Mouse (Mus musculus) kidney, embryonic 14.5 days (tissue): Measurements from ENCODE around the gene Tapbpl. TPM values are rescaled to one million over a fixed set of nuclear protein-coding genes. Genes with fewer than 3 reads are reported as not detected.

Experiments used
- ATAC-seq: fragments of 200-750 bp; cut with Nextera tagmentation; 2 replicates; pipeline ENCODE4 v1.8.0; 2017; ENCODE audit warnings: moderate number of reproducible peaks, mild to moderate bottlenecking, moderate TSS enrichment, moderate library complexity; ENCODE audit not compliant: low FRiP score, low TSS enrichment
- H3K27ac ChIP-seq: fragments of 300-500 bp; sonication (generic); 2 replicates; pipeline ENCODE4 v1.5.1; 2014; ENCODE audit warnings: low read depth, mild to moderate bottlenecking, low read length, moderate library complexity, mixed read lengths
- H3K27me3 ChIP-seq: fragments of 300-500 bp; sonication (generic); 2 replicates; pipeline ENCODE4 v1.6.1; 2014; ENCODE audit warnings: mild to moderate bottlenecking, low read length; ENCODE audit not compliant: control insufficient read depth, insufficient read depth
- H3K36me3 ChIP-seq: fragments of 300-500 bp; sonication (generic); 2 replicates; pipeline ENCODE4 v1.6.1; 2014; ENCODE audit warnings: low read length, mixed read lengths; ENCODE audit not compliant: control insufficient read depth, insufficient read depth
- H3K4me1 ChIP-seq: fragments of 300-500 bp; sonication (generic); 2 replicates; pipeline ENCODE4 v1.6.1; 2014; ENCODE audit warnings: low read length, mixed read lengths; ENCODE audit not compliant: control insufficient read depth, insufficient read depth
- H3K4me2 ChIP-seq: fragments of 300-500 bp; sonication (generic); replicated peaks from 2 replicates; pipeline ENCODE4 v1.6.1; 2014; ENCODE audit warnings: low read depth, mild to moderate bottlenecking, low read length
- H3K4me3 ChIP-seq: fragments of 300-500 bp; sonication (generic); 2 replicates; pipeline ENCODE4 v1.5.1; 2014; ENCODE audit warnings: mild to moderate bottlenecking, low read length
- H3K9ac ChIP-seq: fragments of 300-500 bp; sonication (generic); 2 replicates; pipeline ENCODE4 v1.6.1; 2014; ENCODE audit warnings: low read depth, mild to moderate bottlenecking, low read length, moderate library complexity
- H3K9me3 ChIP-seq: fragments of 300-500 bp; sonication (generic); 2 replicates; pipeline ENCODE4 v1.6.1; 2016; ENCODE audit warnings: low read length; ENCODE audit not compliant: control insufficient read depth
- WGBS: fragments of 180-500 bp; shearing (Covaris S2); extraction: QIAGEN DNeasy Blood & Tissue Kit; methylation state at CpG from one replicate; pipeline ENCODE4 v1.1.7; 2014; 5-methylcytosine and 5-hydroxymethylcytosine counted together
- polyA plus RNA-seq: library from polyadenylated mRNA; unstranded; fragments of >200 nt; fragmentation: Nextera tagmentation; extraction: Ambion mirVana; gene quantifications from 2 replicates; pipeline ENCODE4 v1.2.1, GENCODE M21; 2014

Gene Tapbpl
- polyA plus RNA-seq, 1 experiment from 2014 or later = 4.5 TPM

DNA sequence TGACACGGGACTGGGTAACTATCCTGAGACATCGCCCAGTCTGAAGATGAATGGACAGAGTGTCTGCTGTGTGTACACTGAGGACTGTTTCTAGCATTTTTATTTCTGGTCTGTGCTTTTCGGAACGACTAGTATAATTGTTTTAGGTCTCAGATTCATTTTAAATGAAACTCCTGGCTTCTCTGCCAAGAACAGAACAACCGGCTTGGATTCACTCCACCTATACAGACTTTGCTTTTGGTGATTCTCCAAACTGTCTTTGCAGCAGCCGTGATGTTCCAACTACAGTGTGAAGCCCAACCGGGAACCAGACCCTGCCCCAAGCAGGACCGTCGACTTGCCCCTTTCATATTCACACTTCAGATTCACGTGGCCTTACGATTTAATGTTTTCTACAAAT, 13.8 kb downstream of the Tapbpl start:
- Histone ChIP-seq H3K4me2 (no peak overlapping the region), H3K4me1 (no peaks in the 10 kb centered on the region), H3K4me3 (no peak overlapping the region), H3K27me3 (peaks cover 10% of the 10 kb centered on the region), H3K9ac (no peak overlapping the region), H3K27ac (no peak overlapping the region), H3K9me3 (no peaks in the 10 kb centered on the region), H3K36me3 (no peaks in the 10 kb centered on the region)
- 89% methylated on average over 11 of the region's 11 CpGs for WGBS
- no peak for ATAC-seq

GRCm38 (mm10) chr6:125216898-125217297, 14.8 kb downstream of the Tapbpl start:
- Histone ChIP-seq H3K4me1 (no peaks in the 10 kb centered on the region), H3K4me2 (no peak overlapping the region), H3K36me3 (no peaks in the 10 kb centered on the region), H3K4me3 (no peak overlapping the region), H3K9ac (no peak overlapping the region), H3K27ac (no peak overlapping the region), H3K27me3 (peaks cover 10% of the 10 kb centered on the region), H3K9me3 (no peaks in the 10 kb centered on the region)
- WGBS = 74% methylated on average over 2 of the region's 2 CpGs
- ATAC-seq = no peak

GRCm38 (mm10) chr6:125215148-125215954, 16.3 kb downstream of the Tapbpl start, which contains the start of gene Vamp1:
TSS of gene Vamp1 (plus strand) at chr6:125215551.
- H3K9me3 ChIP-seq = no peaks in the 10 kb centered on the region
- H3K9ac ChIP-seq = peak within 1 kb of the TSS; percentile 63
- peak within 1 kb of the TSS; percentile 81 for H3K4me2 ChIP-seq
- peaks cover 10% of the 10 kb centered on the region for H3K27me3 ChIP-seq
- peak within 1 kb of the TSS; percentile 60 for H3K4me3 ChIP-seq
- peak; percentile 97 for ATAC-seq
- H3K36me3 ChIP-seq = no peaks in the 10 kb centered on the region
- H3K4me1 ChIP-seq = no peaks in the 10 kb centered on the region
- H3K27ac ChIP-seq = no peak within 1 kb of the TSS
- WGBS = under 1% methylated on average over 48 of the region's 48 CpGs

GRCm38 (mm10) chr6:125213715-125214114, 17.9 kb downstream of the Tapbpl start:
- Histone ChIP-seq H3K27me3 (peaks cover 10% of the 10 kb centered on the region), H3K9ac (no peak overlapping the region), H3K9me3 (no peaks in the 10 kb centered on the region), H3K27ac (no peak overlapping the region), H3K4me1 (no peaks in the 10 kb centered on the region), H3K4me3 (no peak overlapping the region), H3K36me3 (no peaks in the 10 kb centered on the region), H3K4me2 (no peak overlapping the region)
- WGBS = 79% methylated on average over 6 of the region's 6 CpGs
- no peak for ATAC-seq

DNA sequence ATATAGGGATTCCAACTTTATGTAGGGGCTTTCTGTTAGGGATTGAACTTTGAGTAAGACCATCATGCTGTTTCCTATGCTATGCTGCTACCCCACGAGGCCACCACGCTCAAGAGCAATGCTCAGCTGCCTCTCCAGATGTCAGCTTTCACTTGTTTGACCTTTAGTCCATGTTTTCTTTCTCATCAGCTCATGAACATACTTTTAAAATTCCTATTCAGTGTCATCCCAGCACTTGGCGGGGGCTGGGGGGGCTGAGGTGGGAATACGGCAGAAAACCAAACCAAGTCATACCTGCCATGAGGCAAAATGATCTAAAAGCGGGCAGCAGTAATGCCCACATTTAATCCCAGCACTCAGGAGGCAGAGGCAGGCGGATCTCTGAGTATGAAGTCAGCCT, 18.5 kb downstream of the Tapbpl start:
- WGBS = 75% methylated on average over 6 of the region's 6 CpGs

GRCm38 (mm10) chr6:125212621-125213020, 19.0 kb downstream of the Tapbpl start:
- Histone ChIP-seq H3K4me2 (no peak overlapping the region), H3K4me1 (no peaks in the 10 kb centered on the region), H3K9ac (no peak overlapping the region), H3K27ac (no peak overlapping the region), H3K36me3 (no peaks in the 10 kb centered on the region), H3K4me3 (no peak overlapping the region), H3K9me3 (no peaks in the 10 kb centered on the region), H3K27me3 (peaks cover 10% of the 10 kb centered on the region)
- 32% methylated on average over 2 of the region's 2 CpGs for WGBS
- no peak for ATAC-seq

More for the DNA sequence above, 18.5 kb downstream of the Tapbpl start:
- Histone ChIP-seq H3K9ac (no peak overlapping the region), H3K4me2 (no peak overlapping the region), H3K27ac (no peak overlapping the region), H3K27me3 (peaks cover 10% of the 10 kb centered on the region), H3K9me3 (no peaks in the 10 kb centered on the region), H3K4me1 (no peaks in the 10 kb centered on the region), H3K4me3 (no peak overlapping the region), H3K36me3 (no peaks in the 10 kb centered on the region)
- ATAC-seq = no peak

DNA sequence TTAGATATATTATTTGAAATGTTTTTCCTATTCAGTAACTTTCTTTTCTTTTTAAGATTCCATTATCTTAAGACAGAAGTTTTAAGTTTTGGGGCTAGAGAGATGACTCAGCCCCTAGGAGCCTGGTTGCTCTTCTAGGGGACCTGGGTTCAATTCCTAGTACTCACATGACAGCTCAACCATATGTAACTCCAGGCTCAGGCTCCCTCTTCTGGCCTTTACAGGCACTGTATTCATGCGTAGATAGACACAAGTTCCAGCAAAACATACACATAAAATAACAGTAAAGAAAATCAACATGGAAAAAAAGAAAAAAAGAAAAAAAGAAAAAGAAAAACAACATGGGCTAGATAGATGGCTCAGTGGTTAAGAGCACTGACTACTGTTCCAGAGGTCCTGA, 21.2 kb downstream of the Tapbpl start:
- Histone ChIP-seq H3K27ac (no peak overlapping the region), H3K27me3 (peaks cover 10% of the 10 kb centered on the region), H3K36me3 (no peaks in the 10 kb centered on the region), H3K4me3 (no peak overlapping the region), H3K9me3 (no peaks in the 10 kb centered on the region), H3K9ac (no peak overlapping the region), H3K4me2 (no peak overlapping the region), H3K4me1 (no peaks in the 10 kb centered on the region)
- WGBS = 74% methylated on average over 1 of the region's 1 CpGs
- ATAC-seq = no peak

GRCm38 (mm10) chr6:125197166-125197565, 34.5 kb downstream of the Tapbpl start:
- 90% methylated on average over 5 of the region's 5 CpGs for WGBS
- H3K9ac ChIP-seq = no peak overlapping the region
- H3K36me3 ChIP-seq = peaks cover 19% of the 10 kb centered on the region
- no peaks in the 10 kb centered on the region for H3K4me1 ChIP-seq
- no peak for ATAC-seq
- no peak overlapping the region for H3K27ac ChIP-seq
- H3K4me3 ChIP-seq = no peak overlapping the region
- no peak overlapping the region for H3K4me2 ChIP-seq
- H3K27me3 ChIP-seq = no peaks in the 10 kb centered on the region
- H3K9me3 ChIP-seq = no peaks in the 10 kb centered on the region

DNA sequence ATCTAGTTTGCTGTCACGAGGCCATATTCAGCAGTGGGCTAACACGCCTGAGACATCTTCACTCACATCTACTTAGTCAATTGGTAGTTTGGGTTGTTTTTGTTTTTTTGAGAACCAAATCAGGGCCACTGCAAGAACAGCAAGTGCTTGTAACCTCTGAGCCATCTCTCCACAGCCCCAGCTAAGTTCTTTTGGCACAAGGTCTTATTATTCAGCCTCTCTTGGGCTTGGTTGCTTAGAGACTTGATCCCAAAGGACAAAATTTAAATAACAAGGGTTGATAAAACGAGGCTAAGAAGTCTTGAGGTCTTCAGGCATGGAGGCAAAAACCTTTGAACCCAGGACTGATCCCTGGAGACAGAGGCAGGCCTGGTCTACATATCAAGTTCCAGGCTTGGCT, 35.4 kb downstream of the Tapbpl start:
- Histone ChIP-seq H3K4me3 (no peak overlapping the region), H3K9me3 (no peaks in the 10 kb centered on the region)
- ATAC-seq = no peak

More for the DNA sequence above, 35.4 kb downstream of the Tapbpl start:
- Histone ChIP-seq H3K4me1 (no peaks in the 10 kb centered on the region), H3K4me2 (no peak overlapping the region), H3K27me3 (no peaks in the 10 kb centered on the region), H3K36me3 (peaks cover 19% of the 10 kb centered on the region), H3K9ac (no peak overlapping the region), H3K27ac (no peak overlapping the region)
- 63% methylated on average over 3 of the region's 3 CpGs for whole genome bisulfite sequencing
